Mouse (Mus musculus) heart, embryonic 13.5 days (tissue): Measurements from ENCODE around the gene Prkag1. TPM values are rescaled to one million over a fixed set of nuclear protein-coding genes. Genes with fewer than 3 reads are reported as not detected.
A peak's percentile ranks its signal among the peaks of the same experiment; 100 is the strongest.

Experiments
- ATAC-seq: fragments of 200-750 bp; cut with Nextera tagmentation; 2 replicates; pipeline ENCODE4 v1.8.0; 2017; ENCODE audit warnings: moderate TSS enrichment; ENCODE audit not compliant: insufficient number of reproducible peaks, low FRiP score, low TSS enrichment; ENCODE audit errors: extremely low read depth
- H3K27ac ChIP-seq: fragments of 300-500 bp; sonication (generic); replicated peaks from 2 replicates; pipeline ENCODE4 v1.5.1; 2015; ENCODE audit warnings: moderate library complexity, mild to moderate bottlenecking, inconsistent platforms
- H3K27me3 ChIP-seq: fragments of 300-500 bp; sonication (generic); replicated peaks from 2 replicates; pipeline ENCODE4 v1.6.1; 2015; ENCODE audit warnings: mild to moderate bottlenecking, inconsistent platforms
- H3K36me3 ChIP-seq: fragments of 300-500 bp; sonication (generic); 2 replicates; pipeline ENCODE4 v1.6.1; 2015; ENCODE audit warnings: mild to moderate bottlenecking, inconsistent platforms
- H3K4me1 ChIP-seq: fragments of 300-500 bp; sonication (generic); 2 replicates; pipeline ENCODE4 v1.6.1; 2015; ENCODE audit warnings: inconsistent platforms
- H3K4me2 ChIP-seq: fragments of 300-500 bp; sonication (generic); 2 replicates; pipeline ENCODE4 v1.6.1; 2015; ENCODE audit warnings: inconsistent platforms, mild to moderate bottlenecking, moderate library complexity
- H3K4me3 ChIP-seq: fragments of 300-500 bp; sonication (generic); 2 replicates; pipeline ENCODE4 v1.5.1; 2015; ENCODE audit warnings: moderate library complexity, mild to moderate bottlenecking, inconsistent platforms
- H3K9ac ChIP-seq: fragments of 300-500 bp; sonication (generic); 2 replicates; pipeline ENCODE4 v1.6.1; 2015; ENCODE audit warnings: inconsistent platforms, mild to moderate bottlenecking, moderate library complexity
- H3K9me3 ChIP-seq: fragments of 300-500 bp; sonication (generic); 2 replicates; pipeline ENCODE4 v1.6.1; 2016; ENCODE audit warnings: inconsistent platforms
- WGBS: fragments of 180-500 bp; shearing (Covaris S2); methylation state at CpG from one replicate; pipeline ENCODE4 v1.1.7; 2015; ENCODE audit warnings: mixed read lengths; 5-methylcytosine and 5-hydroxymethylcytosine counted together
- polyA plus RNA-seq: library from polyadenylated mRNA; unstranded; fragments of >200 nt; fragmentation: Nextera tagmentation; extraction: Ambion mirVana; gene quantifications from 2 replicates; pipeline ENCODE4 v1.2.1, GENCODE M21; 2015

Prkag1 gene
- polyA plus RNA-seq = 88.3 and 95.1 TPM in 2 replicates

DNA sequence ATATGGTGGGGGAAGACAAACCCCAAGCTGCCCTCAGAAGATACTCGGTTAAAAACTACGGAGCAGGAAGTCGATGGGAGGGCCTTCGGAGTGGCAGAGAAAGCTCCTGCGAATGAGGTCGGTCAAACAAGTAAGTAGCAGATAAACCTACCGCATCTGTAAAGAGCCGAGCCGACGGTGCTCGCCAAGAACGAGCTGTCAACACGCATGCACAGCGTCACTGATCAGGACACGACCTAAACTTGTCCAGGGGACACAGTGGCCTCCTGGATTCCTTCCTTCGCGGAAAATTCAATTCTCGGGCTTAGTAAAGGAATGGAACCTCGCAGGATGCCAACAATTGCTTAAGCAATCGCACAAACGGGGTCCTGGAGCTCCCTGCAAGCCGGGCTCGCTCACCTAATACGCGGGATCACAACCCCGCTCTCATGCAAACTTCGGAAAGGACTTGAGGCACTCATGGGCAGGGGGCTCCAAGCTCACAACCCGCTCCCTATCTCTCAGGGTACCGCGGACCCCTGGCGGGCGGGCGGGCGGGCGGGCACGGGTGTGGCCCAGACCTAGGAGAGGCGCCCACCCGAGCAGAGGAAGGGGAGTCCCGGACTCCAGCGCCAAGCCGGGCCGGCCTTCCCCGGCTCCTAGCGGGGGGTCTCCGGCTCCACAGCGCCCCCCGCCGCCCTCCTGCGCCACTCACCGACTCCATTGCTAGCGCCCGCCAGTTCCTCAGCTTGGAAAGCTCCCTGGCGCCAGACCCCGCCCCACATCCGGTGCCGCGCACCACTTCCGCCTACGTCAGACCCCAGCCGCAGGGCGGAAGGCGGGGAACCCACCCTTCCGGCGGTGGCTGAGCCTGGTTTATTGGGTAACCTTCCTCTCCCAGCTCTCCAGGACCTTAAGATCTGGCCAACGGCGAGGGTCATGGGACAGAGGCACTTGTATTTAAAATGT, at the start of gene Prkag1:
TSS of gene Prkag1 (minus strand) at position 786 of the 948 bp plus-strand sequence.
- H3K9me3 ChIP-seq = no peaks in the 10 kb centered on the region
- H3K27ac ChIP-seq = peak within 1 kb of the TSS; percentile 99
- peaks cover 61% of the 10 kb centered on the region for H3K4me1 ChIP-seq
- under 1% methylated on average over 66 of the region's 66 CpGs for WGBS
- H3K4me3 ChIP-seq = peak within 1 kb of the TSS; percentile 85
- H3K9ac ChIP-seq = peak within 1 kb of the TSS; percentile 95
- H3K27me3 ChIP-seq = no peaks in the 10 kb centered on the region
- peak; percentile 90 for ATAC-seq
- peaks cover 43% of the 10 kb centered on the region for H3K36me3 ChIP-seq
- H3K4me2 ChIP-seq = peak within 1 kb of the TSS; percentile 75

DNA sequence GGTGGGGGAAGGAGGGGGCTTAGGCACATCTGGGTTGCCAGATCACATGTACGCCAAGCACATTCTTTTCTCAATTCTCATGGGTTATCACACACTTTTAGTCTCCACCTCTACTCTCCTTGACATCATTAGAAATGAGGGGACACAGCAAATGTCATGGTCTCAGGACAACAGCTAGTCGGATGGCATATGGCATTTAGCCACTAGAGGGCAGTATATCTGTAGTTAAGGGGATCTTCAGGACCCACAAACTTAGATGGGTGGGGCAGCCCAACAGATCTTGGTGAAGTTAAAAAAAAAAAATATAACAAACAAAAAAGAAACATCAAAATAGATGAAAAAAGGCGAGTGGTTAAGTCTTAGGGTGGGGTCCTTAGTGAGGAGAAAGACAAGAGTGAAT, 46.0 kb upstream of the Prkag1 start:
- Histone ChIP-seq H3K36me3 (no peaks in the 10 kb centered on the region), H3K4me3 (no peak overlapping the region), H3K27ac (no peak overlapping the region), H3K9me3 (no peaks in the 10 kb centered on the region), H3K4me1 (peaks cover 19% of the 10 kb centered on the region), H3K27me3 (no peaks in the 10 kb centered on the region), H3K4me2 (no peak overlapping the region), H3K9ac (no peak overlapping the region)
- WGBS = 9% methylated on average over 3 of the region's 3 CpGs
- no peak for ATAC-seq

DNA sequence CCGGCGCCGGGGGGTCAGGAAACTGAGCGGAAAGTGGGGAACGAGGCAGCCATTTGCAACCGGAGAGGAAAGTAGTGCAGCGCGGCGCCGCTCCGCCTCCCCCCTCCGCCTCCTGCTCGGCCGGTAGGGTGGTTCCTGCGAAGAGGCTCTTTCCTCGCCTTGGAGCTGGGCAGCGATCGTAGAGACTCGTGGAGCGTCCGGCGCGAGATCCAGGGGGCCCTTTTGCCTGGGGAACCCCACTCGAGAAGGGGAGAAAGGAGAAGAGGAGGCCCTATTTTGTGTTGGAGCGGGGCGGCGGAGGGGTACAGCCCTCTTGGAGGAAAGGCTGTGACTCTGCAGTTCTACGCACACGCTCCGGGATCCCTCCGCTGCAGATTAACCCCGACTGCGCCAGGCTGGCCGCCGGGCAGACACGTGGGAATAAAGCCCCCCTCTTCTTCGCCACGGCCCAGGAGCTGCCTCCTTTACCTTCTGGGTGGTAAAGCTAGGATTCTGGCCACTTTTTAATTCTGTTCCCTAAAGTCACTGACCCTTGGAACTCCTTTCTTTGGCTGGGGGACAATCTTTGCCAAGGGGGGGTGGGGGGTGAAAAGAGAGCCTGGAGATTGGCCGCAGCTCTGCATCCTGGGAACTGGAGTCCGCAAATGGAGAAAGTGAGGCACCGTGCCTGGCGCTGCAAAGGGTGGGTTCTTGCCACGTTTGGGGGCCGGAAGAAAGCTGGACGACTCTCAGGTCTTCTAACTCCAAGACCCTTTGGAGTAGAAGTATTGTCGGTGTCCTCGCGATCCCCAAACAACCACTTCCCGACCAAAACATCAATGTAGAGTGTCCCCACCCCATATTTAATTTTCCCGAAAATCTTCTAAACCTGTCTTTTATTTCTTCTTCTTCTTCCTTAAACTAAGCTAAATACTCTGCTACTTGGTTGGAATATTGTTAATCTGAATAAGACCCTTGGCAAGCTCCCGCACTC, 40.9 kb upstream of the Prkag1 start:
- Histone ChIP-seq H3K4me1 (peaks cover 38% of the 10 kb centered on the region), H3K27ac (peak overlapping the region; percentile 100), H3K9me3 (no peaks in the 10 kb centered on the region), H3K4me2 (peak overlapping the region; percentile 100), H3K36me3 (no peaks in the 10 kb centered on the region), H3K4me3 (peak overlapping the region; percentile 98), H3K27me3 (no peaks in the 10 kb centered on the region), H3K9ac (peak overlapping the region; percentile 100)
- peak; percentile 67 for ATAC-seq
- 1% methylated on average over 51 of the region's 51 CpGs for WGBS

DNA sequence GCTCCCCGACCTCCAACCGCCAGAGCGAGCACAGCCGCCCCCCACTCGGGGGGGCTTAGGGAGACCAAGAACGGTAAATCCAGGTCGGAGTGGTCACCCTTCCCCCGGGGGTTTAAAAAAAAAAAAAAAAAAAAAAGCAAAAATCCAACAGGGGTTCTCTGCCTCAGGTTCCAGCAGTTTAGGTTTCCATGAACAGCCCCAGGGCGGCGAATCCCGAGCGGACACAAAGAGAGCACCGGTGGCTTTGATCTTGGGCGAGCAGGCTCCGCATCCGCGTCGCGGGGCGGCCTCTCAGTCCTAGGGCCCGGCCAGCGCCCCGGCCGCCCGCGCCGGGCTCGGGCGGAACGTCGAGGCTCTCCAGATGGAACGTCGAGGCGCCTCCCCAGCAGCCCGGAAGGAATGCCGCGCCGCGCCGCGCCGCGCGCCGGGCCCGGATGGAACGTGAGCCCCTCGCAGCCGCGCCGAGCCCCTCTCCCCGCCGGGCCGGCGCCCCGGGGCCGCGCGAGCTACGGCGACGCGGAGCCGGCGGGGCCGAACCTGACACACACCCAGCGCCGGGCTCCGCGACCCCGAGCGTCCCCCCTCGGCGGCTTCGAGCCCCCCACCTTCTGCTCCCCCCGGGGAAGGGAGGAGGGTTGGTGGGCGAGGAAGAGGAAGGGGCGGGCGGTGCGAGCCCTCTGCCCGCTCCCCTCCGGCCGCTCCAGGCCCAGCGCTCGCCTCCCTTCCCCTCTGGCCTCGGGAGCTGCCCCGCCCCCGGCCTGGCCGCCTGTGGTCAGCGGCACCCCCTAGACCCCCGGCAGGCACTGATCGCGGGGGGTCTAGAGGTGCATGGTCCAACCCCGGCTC, 40.0 kb upstream of the Prkag1 start, which contains the start of gene Kmt2d:
TSS of gene Kmt2d (minus strand) at position 135 of the 846 bp plus-strand sequence.
- ATAC-seq = peak; percentile 52
- H3K27ac ChIP-seq = peak within 1 kb of the TSS; percentile 100

DNA sequence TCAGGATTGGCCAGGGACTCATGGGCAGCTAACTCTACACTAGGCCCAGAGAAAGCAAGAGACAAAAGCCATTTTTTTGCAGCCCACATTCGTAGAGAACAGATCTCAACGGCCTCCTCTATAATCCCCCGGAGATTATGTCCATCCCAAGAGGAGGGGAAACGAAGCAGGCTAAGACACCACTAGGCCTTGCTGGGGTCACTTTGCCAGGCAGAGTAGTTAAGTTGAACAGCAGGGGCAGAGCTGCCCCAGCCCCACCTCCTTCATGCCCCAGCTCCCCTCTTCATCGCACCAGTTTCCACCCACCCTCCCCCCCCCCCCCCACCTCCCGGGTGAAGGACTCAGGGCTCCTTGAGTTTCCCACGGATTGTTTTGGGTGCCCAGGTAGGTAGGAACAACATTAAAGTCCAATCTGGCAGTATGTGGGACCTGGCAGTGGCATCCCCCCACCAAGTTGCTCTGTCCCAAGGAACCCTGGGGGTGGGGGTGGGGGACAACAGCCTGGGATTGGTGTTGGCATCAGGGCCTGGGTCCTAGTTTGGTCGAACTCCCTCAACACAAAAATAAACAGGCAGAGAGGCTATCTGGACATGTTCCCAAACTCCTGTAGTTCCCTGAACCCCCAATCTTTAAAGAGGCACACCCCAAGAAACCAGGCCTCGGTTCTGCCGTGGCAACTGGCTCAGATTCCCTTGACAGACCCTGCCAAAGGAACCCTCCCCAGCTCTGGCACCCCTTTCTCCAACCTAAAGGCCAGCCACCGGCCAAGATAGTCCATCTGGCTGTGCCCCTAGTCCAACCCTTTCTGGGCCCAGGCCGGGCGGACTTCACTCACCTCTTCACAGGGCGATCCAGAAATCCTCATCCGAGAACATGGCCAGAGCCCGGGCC, 39.1 kb upstream of the Prkag1 start:
- Histone ChIP-seq H3K27ac (peak overlapping the region; percentile 100), H3K9ac (peak overlapping the region; percentile 100), H3K9me3 (no peaks in the 10 kb centered on the region), H3K4me1 (peaks cover 44% of the 10 kb centered on the region), H3K27me3 (no peaks in the 10 kb centered on the region), H3K4me2 (peak overlapping the region; percentile 100), H3K36me3 (peaks cover 17% of the 10 kb centered on the region), H3K4me3 (peak overlapping the region; percentile 98)
- under 1% methylated on average over 16 of the region's 16 CpGs for WGBS
- no peak for ATAC-seq

More for the DNA sequence above, 40.0 kb upstream of the Prkag1 start, which contains the start of gene Kmt2d:
- peak within 1 kb of the TSS; percentile 100 for H3K9ac ChIP-seq
- H3K36me3 ChIP-seq = peaks cover 8% of the 10 kb centered on the region
- H3K4me1 ChIP-seq = peaks cover 44% of the 10 kb centered on the region
- no peaks in the 10 kb centered on the region for H3K9me3 ChIP-seq
- peak within 1 kb of the TSS; percentile 98 for H3K4me3 ChIP-seq
- under 1% methylated on average over 63 of the region's 94 CpGs for WGBS
- H3K27me3 ChIP-seq = no peaks in the 10 kb centered on the region
- H3K4me2 ChIP-seq = peak within 1 kb of the TSS; percentile 100

DNA sequence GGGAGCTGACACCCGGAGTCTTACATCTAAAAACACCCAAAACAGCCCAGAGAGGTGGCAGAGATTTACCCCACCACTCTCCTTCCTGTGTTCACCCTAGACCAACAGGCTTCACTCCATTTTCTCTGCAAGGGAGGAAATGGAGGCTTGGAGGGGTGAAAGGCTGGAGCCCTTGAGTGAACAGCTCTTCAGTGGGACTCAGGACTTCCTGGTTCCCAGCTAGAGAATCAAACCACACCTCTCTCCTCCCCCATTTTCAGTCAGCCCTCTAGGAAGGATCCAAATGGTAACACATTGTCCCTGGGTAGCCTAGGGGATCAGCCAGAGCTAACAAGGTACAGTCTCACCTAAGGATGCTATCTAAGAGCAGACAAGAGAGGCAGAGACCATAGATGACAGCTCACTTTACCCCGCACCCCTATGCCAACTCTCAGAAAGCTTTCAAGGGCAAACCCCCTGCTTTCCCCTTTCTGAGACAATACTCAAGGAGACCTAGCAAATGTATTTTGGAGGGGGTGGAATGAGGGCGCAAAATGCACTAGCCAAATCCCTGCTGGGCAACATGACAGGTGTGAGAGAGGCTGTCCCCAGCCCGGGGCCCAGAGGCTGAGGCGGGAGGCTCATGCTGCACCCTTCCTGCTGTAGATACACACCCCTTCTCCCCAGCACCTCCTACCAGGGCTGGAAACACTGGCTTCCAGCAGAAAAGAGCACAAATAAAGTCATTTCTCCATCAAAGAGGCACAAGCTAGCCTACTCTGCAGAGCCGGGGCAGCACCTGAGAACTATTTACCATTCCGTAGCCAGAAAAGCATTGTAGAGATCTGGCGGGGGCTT, 38.2 kb upstream of the Prkag1 start:
- ATAC-seq = no peak
- peak overlapping the region; percentile 100 for H3K4me2 ChIP-seq
- peak overlapping the region; percentile 100 for H3K9ac ChIP-seq
- peak overlapping the region; percentile 98 for H3K4me3 ChIP-seq
- 3% methylated on average over 8 of the region's 8 CpGs for WGBS
- peaks cover 44% of the 10 kb centered on the region for H3K4me1 ChIP-seq
- H3K27me3 ChIP-seq = no peaks in the 10 kb centered on the region
- peak overlapping the region; percentile 100 for H3K27ac ChIP-seq
- no peaks in the 10 kb centered on the region for H3K9me3 ChIP-seq
- H3K36me3 ChIP-seq = peaks cover 26% of the 10 kb centered on the region

DNA sequence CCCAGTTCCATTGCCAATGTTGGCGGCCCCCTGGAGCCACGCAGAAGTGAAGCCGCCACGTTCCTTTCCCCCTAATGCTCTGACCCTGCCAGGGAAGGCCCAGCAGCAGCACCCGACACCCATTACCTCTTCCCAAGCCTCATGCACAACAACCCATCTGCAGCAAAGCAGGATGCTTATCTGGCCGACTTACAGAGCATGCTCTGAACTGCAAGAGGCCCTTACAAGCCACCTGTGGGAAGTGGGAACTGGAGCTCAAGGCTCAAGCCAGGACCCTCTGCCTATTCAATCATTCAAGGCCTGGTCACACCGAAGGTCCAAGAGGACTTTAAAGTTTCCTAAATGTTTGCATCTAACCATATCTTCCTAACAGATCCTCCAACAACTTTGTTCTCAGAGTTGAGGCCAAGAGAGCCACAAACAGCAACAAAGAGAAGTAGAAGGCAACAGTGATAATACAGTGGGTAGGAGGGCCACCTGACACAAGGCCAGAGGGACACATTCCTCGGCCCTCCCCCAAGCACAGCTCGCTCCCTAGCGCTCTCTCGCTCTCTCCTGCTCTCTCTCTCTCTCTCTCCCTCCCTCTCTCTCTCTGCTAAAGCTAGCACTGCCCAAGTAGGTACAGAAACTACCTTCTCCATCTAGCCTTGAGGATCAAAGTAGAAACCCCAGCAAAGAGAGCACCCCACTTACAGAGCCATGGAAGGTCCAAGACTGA, 37.2 kb upstream of the Prkag1 start:
- peak overlapping the region; percentile 98 for H3K4me3 ChIP-seq
- 24% methylated on average over 11 of the region's 11 CpGs for WGBS
- no peak for ATAC-seq
- peaks cover 44% of the 10 kb centered on the region for H3K4me1 ChIP-seq
- H3K36me3 ChIP-seq = peaks cover 36% of the 10 kb centered on the region
- H3K9me3 ChIP-seq = no peaks in the 10 kb centered on the region
- peak overlapping the region; percentile 100 for H3K27ac ChIP-seq
- peak overlapping the region; percentile 100 for H3K4me2 ChIP-seq
- H3K27me3 ChIP-seq = no peaks in the 10 kb centered on the region
- H3K9ac ChIP-seq = peak overlapping the region; percentile 100

DNA sequence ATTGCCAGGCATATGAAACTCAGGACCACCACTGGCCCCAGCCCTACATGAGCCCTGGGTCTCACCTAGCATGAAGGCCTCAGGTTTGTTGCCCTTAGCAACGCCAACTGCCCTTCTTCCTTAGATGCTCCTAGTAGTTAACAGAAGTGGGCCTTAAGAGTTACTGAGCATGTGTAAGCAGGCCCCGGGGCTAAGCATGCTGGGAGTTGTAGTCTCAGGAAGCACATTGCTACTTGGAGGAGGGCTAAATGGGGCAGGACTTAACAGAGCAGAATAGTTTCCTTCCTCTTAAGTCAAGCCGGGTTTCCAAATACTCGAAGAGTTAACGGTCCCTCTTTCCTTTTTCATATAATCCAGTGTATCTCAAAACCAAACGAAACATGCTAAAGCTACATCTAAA, 36.0 kb upstream of the Prkag1 start:
- H3K4me1 ChIP-seq = peaks cover 35% of the 10 kb centered on the region
- peak overlapping the region; percentile 100 for H3K9ac ChIP-seq
- H3K4me3 ChIP-seq = peak overlapping the region; percentile 98
- ATAC-seq = no peak
- H3K9me3 ChIP-seq = no peaks in the 10 kb centered on the region
- WGBS = 49% methylated on average over 6 of the region's 6 CpGs
- 0 out of 2 replicates have a peak overlapping the region, but pooled peaks have one; percentile 100 for H3K27ac ChIP-seq
- peaks cover 48% of the 10 kb centered on the region for H3K36me3 ChIP-seq
- H3K27me3 ChIP-seq = no peaks in the 10 kb centered on the region
- peak overlapping the region; percentile 100 for H3K4me2 ChIP-seq
